Mouse (Mus musculus): Measurements from ENCODE around the gene Baiap2. TPM values are rescaled to one million over a fixed set of nuclear protein-coding genes. Genes with fewer than 3 reads are reported as not detected.

Gene Baiap2
- polyA plus RNA-seq, 1 experiment from 2014 or later: 11.9 TPM

DNA sequence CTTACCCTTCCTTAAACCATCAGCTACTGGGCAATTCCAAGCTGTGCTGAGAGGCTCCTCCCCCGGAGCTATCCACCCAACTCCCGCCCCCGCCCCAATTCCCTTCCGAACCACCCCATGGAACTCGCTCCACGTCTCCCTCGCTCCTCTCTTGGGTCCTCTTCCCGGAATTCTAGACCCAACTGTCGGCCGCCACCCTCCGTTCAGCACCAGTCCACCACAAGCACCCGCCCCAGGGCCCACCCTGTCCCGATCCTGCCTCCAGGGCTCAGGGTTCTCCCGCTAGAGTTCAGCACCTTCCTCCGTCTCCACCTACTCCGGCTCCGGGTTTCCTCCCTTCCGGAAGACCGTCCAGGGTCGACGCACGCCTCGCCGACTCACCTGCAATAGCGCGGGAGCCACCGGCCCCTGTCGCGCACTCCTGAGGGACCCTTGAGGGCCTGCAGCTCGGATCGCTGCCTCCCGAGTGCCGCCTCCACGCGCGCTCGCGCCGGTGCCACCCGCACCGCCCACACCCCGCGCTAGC lies 299 bp upstream of the Baiap2 start:
- H3K27ac ChIP-seq (replicated peaks; ENCODE audit: low read depth, low read length): peak overlapping the region; percentile 59; the same call in 1 of the 2 replicates
- H3K9ac ChIP-seq (replicated peaks; ENCODE audit: low read length): peak overlapping the region; percentile 59
- H3K4me3 ChIP-seq (ENCODE audit: low read depth, low read length): peak overlapping the region; percentile 65
- no peaks in the 10 kb centered on the region for H3K36me3 ChIP-seq (replicated peaks; ENCODE audit: control insufficient read depth, insufficient read depth, low read depth, low read length)
- H3K4me1 ChIP-seq (ENCODE audit: control insufficient read depth, insufficient read depth, low read length): no peaks in the 10 kb centered on the region; the same call in 1 of the 2 replicates
- ATAC-seq (replicated peaks; ENCODE audit: insufficient number of reproducible peaks, low FRiP score, low TSS enrichment, low read depth): peak; percentile 66
- no peaks in the 10 kb centered on the region for H3K9me3 ChIP-seq (replicated peaks; ENCODE audit: control insufficient read depth, low read length)
- peak overlapping the region; percentile 70 for H3K4me2 ChIP-seq (ENCODE audit: low read depth, low read length)
- peak; percentile 60 for DNase-seq (ENCODE audit: low spot score)
- no peaks in the 10 kb centered on the region for H3K27me3 ChIP-seq (ENCODE audit: control insufficient read depth, insufficient read depth, low read length)
- WGBS: under 1% methylated on average over 43 of the region's 43 CpGs

DNA sequence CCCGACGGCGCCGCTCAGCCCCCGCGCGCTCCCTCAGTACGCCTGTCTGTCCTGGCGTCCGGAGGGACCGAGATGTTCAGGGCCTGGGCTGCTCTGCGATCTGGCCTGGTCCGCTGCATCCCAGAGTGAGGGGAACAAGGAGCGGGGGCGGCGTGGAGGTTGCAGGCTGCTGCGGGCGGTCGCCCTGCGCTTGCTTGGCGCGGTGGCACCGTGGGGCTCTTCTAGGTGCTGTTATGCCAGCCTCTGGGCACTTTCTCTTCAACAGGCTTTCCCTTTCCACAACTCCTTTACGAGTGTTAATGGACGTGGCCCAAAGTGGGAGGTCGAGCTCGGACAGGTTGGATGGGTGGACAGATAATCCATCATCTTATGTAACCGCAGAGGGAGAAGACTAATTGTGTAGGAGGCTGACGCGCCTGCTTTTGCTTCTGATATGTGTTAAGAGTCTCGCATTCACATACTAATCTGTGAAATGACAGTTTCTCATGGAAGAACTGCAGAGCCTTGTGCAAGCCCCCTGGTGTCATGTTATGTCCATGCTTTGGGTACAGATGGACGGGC lies 945 bp downstream of the Baiap2 start:
- ATAC-seq (replicated peaks; ENCODE audit: insufficient number of reproducible peaks, low FRiP score, low TSS enrichment, low read depth): peak; percentile 37
- H3K4me2 ChIP-seq (ENCODE audit: low read depth, low read length): peak overlapping the region; percentile 95
- peak overlapping the region; percentile 69 for H3K9ac ChIP-seq (replicated peaks; ENCODE audit: low read length)
- H3K27me3 ChIP-seq (ENCODE audit: control insufficient read depth, insufficient read depth, low read length): no peaks in the 10 kb centered on the region
- no peak overlapping the region for H3K27ac ChIP-seq (replicated peaks; ENCODE audit: low read depth, low read length)
- H3K36me3 ChIP-seq (replicated peaks; ENCODE audit: control insufficient read depth, insufficient read depth, low read depth, low read length): no peaks in the 10 kb centered on the region
- H3K4me1 ChIP-seq (ENCODE audit: control insufficient read depth, insufficient read depth, low read length): no peaks in the 10 kb centered on the region; the same call in 1 of the 2 replicates
- peak; percentile 30 for DNase-seq (ENCODE audit: low spot score)
- WGBS: 8% methylated on average over 32 of the region's 32 CpGs
- peak overlapping the region; percentile 65 for H3K4me3 ChIP-seq (ENCODE audit: low read depth, low read length)
- H3K9me3 ChIP-seq (replicated peaks; ENCODE audit: control insufficient read depth, low read length): no peaks in the 10 kb centered on the region

DNA sequence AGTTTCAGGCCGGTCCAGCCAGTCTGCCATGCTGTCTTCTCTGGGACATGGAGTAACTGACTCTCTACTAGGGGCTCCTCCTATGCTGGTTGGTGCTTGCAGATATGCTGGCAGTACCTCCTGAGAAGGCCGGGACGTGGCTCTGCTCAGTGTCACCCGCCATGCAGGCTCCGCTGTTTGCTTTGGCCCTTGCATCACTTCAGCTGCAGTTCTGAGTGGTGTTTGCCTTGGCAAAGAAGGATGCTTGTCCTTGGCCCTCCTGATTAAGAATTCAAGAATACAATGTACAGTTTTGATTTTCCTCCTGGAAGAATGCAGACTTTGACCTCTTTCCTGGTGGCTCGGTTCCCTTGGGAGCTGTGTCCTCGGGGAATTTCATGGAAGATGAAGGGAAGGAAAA lies 2.8 kb downstream of the Baiap2 start:
- Histone ChIP-seq H3K4me1 (ENCODE audit: control insufficient read depth, insufficient read depth, low read length) (no peaks in the 10 kb centered on the region), H3K4me3 (ENCODE audit: low read depth, low read length) (no peak overlapping the region), H3K27me3 (ENCODE audit: control insufficient read depth, insufficient read depth, low read length) (no peaks in the 10 kb centered on the region), H3K9me3 (replicated peaks; ENCODE audit: control insufficient read depth, low read length) (no peaks in the 10 kb centered on the region), H3K9ac (replicated peaks; ENCODE audit: low read length) (no peak overlapping the region), H3K36me3 (replicated peaks; ENCODE audit: control insufficient read depth, insufficient read depth, low read depth, low read length) (no peaks in the 10 kb centered on the region), H3K27ac (replicated peaks; ENCODE audit: low read depth, low read length) (no peak overlapping the region), H3K4me2 (ENCODE audit: low read depth, low read length) (no peak overlapping the region)
- WGBS: 95% methylated on average over 7 of the region's 7 CpGs
- DNase-seq (ENCODE audit: low spot score): no peak
- ATAC-seq (replicated peaks; ENCODE audit: insufficient number of reproducible peaks, low FRiP score, low TSS enrichment, low read depth): no peak

GRCm38 (mm10) chr11:119947426-119947825 lies 4.9 kb downstream of the Baiap2 start:
- Histone ChIP-seq H3K4me3 (ENCODE audit: low read depth, low read length) (no peak overlapping the region), H3K4me2 (ENCODE audit: low read depth, low read length) (no peak overlapping the region), H3K9ac (replicated peaks; ENCODE audit: low read length) (no peak overlapping the region), H3K27ac (replicated peaks; ENCODE audit: low read depth, low read length) (no peak overlapping the region), H3K36me3 (replicated peaks; ENCODE audit: control insufficient read depth, insufficient read depth, low read depth, low read length) (no peaks in the 10 kb centered on the region), H3K9me3 (replicated peaks; ENCODE audit: control insufficient read depth, low read length) (no peaks in the 10 kb centered on the region), H3K27me3 (ENCODE audit: control insufficient read depth, insufficient read depth, low read length) (no peaks in the 10 kb centered on the region), H3K4me1 (ENCODE audit: control insufficient read depth, insufficient read depth, low read length) (no peaks in the 10 kb centered on the region)
- DNase-seq (ENCODE audit: low spot score) (no peak), ATAC-seq (replicated peaks; ENCODE audit: insufficient number of reproducible peaks, low FRiP score, low TSS enrichment, low read depth) (no peak)
- WGBS: 100% methylated on average over 1 of the region's 1 CpGs

- Histone ChIP-seq H3K27ac (replicated peaks; ENCODE audit: low read depth, low read length) (no peak overlapping the region), H3K36me3 (replicated peaks; ENCODE audit: control insufficient read depth, insufficient read depth, low read depth, low read length) (no peaks in the 10 kb centered on the region), H3K9me3 (replicated peaks; ENCODE audit: control insufficient read depth, low read length) (no peaks in the 10 kb centered on the region), H3K9ac (replicated peaks; ENCODE audit: low read length) (no peak overlapping the region), H3K4me2 (ENCODE audit: low read depth, low read length) (no peak overlapping the region), H3K4me3 (ENCODE audit: low read depth, low read length) (no peak overlapping the region), H3K27me3 (ENCODE audit: control insufficient read depth, insufficient read depth, low read length) (no peaks in the 10 kb centered on the region), H3K4me1 (ENCODE audit: control insufficient read depth, insufficient read depth, low read length) (no peaks in the 10 kb centered on the region)
- ATAC-seq (replicated peaks; ENCODE audit: insufficient number of reproducible peaks, low FRiP score, low TSS enrichment, low read depth) (no peak), DNase-seq (ENCODE audit: low spot score) (no peak)
- 34% methylated on average over 2 of the region's 2 CpGs for WGBS
These were observed 5.3 kb downstream of the Baiap2 start for GRCm38 (mm10) chr11:119947897-119948296.

DNA sequence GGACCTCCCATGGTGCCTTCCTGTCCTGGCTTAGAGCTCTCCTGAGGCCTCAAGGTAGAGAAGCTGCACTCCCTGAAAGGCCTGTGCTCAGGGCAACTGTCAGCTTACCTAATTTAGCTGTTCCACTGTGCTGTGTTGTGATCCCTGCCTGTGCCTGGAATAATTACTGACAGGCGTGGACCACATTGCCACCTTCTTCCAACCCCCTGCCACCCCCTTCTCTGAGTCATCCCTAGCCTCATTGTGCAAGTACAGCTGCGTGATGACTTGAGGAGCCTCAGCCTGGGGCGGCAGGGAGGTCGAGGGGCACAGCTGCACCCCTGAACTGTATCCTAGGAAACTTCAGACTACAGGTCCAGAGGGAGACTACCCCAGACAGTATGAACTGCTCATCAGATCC lies 5.7 kb downstream of the Baiap2 start:
- 53% methylated on average over 4 of the region's 4 CpGs for WGBS
- H3K36me3 ChIP-seq (replicated peaks; ENCODE audit: control insufficient read depth, insufficient read depth, low read depth, low read length): no peaks in the 10 kb centered on the region
- no peak overlapping the region for H3K9ac ChIP-seq (replicated peaks; ENCODE audit: low read length)
- no peaks in the 10 kb centered on the region for H3K4me1 ChIP-seq (ENCODE audit: control insufficient read depth, insufficient read depth, low read length)
- no peak for DNase-seq (ENCODE audit: low spot score)
- no peak overlapping the region for H3K4me2 ChIP-seq (ENCODE audit: low read depth, low read length)
- ATAC-seq (replicated peaks; ENCODE audit: insufficient number of reproducible peaks, low FRiP score, low TSS enrichment, low read depth): no peak
- no peaks in the 10 kb centered on the region for H3K27me3 ChIP-seq (ENCODE audit: control insufficient read depth, insufficient read depth, low read length)
- H3K9me3 ChIP-seq (replicated peaks; ENCODE audit: control insufficient read depth, low read length): no peaks in the 10 kb centered on the region
- H3K4me3 ChIP-seq (ENCODE audit: low read depth, low read length): no peak overlapping the region
- H3K27ac ChIP-seq (replicated peaks; ENCODE audit: low read depth, low read length): no peak overlapping the region

DNA sequence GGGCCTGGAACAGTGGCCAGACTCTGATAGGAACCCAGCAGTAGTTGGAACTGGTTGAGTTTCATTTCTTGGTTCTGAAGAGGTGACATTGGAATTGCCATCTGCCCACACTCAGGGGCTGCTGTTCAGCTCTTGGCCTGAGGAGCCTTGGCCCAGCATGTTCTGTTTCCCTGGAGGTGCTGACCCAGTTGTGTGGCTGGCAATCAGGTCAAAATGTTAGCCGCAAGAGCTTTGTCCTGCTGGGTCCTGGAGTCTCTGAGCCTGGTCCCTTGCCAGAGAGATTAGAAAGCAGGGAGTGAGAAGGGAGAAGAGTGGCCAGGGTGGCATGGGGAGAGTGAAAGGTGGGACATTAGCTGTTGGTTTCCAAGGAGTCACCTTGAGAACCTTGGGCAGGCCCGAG lies 6.2 kb downstream of the Baiap2 start:
- no peaks in the 10 kb centered on the region for H3K27me3 ChIP-seq (ENCODE audit: control insufficient read depth, insufficient read depth, low read length)
- no peaks in the 10 kb centered on the region for H3K36me3 ChIP-seq (replicated peaks; ENCODE audit: control insufficient read depth, insufficient read depth, low read depth, low read length)
- ATAC-seq (replicated peaks; ENCODE audit: insufficient number of reproducible peaks, low FRiP score, low TSS enrichment, low read depth) (no peak), DNase-seq (ENCODE audit: low spot score) (no peak)
- H3K4me2 ChIP-seq (ENCODE audit: low read depth, low read length): no peak overlapping the region
- no peaks in the 10 kb centered on the region for H3K4me1 ChIP-seq (ENCODE audit: control insufficient read depth, insufficient read depth, low read length)
- H3K4me3 ChIP-seq (ENCODE audit: low read depth, low read length): no peak overlapping the region
- no peak overlapping the region for H3K9ac ChIP-seq (replicated peaks; ENCODE audit: low read length)
- WGBS: 96% methylated on average over 2 of the region's 2 CpGs
- no peak overlapping the region for H3K27ac ChIP-seq (replicated peaks; ENCODE audit: low read depth, low read length)
- no peaks in the 10 kb centered on the region for H3K9me3 ChIP-seq (replicated peaks; ENCODE audit: control insufficient read depth, low read length)

DNA sequence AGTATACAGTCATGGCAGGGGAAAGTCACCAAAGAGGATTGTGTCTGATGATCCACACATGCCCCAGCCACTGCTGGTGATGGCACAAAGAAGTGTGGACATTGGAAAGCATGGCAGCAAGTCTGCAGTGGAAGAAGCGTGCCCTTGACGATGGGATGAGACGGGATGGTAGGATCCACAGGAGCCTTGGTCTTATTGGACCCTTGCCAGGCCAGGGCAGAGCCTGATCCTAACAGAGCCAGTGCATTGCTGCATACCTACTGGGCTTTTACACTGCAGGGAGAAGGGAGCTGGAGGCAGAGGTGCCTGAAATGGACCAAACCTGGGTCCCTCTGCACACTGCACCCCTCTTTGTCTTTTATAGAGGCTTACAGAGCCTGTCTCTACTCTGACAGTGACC lies 8.0 kb downstream of the Baiap2 start:
- DNase-seq (ENCODE audit: low spot score) (no peak), ATAC-seq (replicated peaks; ENCODE audit: insufficient number of reproducible peaks, low FRiP score, low TSS enrichment, low read depth) (no peak)
- H3K4me2 ChIP-seq (ENCODE audit: low read depth, low read length): no peak overlapping the region
- H3K4me3 ChIP-seq (ENCODE audit: low read depth, low read length): no peak overlapping the region
- 90% methylated on average over 3 of the region's 3 CpGs for WGBS
- H3K9ac ChIP-seq (replicated peaks; ENCODE audit: low read length): no peak overlapping the region
- no peaks in the 10 kb centered on the region for H3K27me3 ChIP-seq (ENCODE audit: control insufficient read depth, insufficient read depth, low read length)
- no peaks in the 10 kb centered on the region for H3K9me3 ChIP-seq (replicated peaks; ENCODE audit: control insufficient read depth, low read length)
- no peak overlapping the region for H3K27ac ChIP-seq (replicated peaks; ENCODE audit: low read depth, low read length)
- no peaks in the 10 kb centered on the region for H3K36me3 ChIP-seq (replicated peaks; ENCODE audit: control insufficient read depth, insufficient read depth, low read depth, low read length)
- H3K4me1 ChIP-seq (ENCODE audit: control insufficient read depth, insufficient read depth, low read length): no peaks in the 10 kb centered on the region

Data from embryonic facial prominence, embryonic 11.5 days (tissue).